ENCODE assay signal across 8 mouse cellular contexts in the genomic region with DNA sequence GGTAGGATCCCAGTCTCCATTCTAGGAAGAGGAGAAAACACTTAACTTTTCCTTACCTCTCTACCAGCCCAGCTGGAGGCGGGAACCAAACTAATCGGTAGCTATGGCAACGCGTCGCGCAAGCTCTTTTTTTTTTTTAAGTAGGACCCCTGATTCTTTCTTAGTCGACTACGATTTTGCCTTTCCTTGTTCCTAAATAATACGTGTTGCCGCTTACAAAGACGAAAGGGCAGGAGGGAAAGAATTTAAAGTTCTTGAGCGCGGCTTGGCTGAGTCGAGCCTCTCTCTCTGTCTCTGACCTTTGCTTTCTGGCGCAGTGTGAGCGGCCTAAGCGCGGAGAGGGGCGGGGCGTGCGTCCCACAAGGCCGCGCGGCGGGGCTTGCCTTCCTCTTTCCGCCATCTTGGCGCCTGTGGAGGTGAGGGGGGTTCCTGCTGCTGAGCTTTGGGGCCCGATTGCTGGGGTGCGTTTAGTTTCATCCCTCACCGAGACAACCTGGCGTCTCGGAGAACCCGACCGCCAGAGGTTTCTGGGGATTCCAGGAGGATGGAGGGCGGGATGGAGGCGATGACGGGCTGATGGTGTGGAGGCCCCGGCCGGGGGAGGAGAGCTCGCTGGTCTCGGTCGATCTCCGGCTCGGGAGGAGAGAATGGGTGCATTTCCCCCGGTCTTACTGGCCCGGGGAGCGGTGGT. TPM values are rescaled to one million over a fixed set of nuclear protein-coding genes. Genes with fewer than 3 reads are reported as not detected.
DNase-seq lines count a peak whose midpoint lies in the region; ATAC-seq lines count a peak whose summit lies in the region.

A gene (minus strand): TSS at position 124 of the 691 bp plus-strand sequence.
A gene (plus strand): TSS at position 359 of the 691 bp plus-strand sequence.

- H3K9ac ChIP-seq in intestine, embryonic 14.5 days (ENCODE audit: low read length), result peak within 1 kb of the TSS; percentile 96

- peak within 1 kb of the TSS; percentile 95 for H3K4me3 ChIP-seq in intestine, embryonic 14.5 days (ENCODE audit: low read depth, low read length)

- ATAC-seq in intestine, embryonic 14.5 days (replicated peaks; ENCODE audit: low FRiP score, low TSS enrichment, low read depth), result peak; percentile 90

- H3K36me3 ChIP-seq in intestine, embryonic 14.5 days (ENCODE audit: control insufficient read depth, insufficient read depth, low read length), result peaks cover 33% of the 10 kb centered on the region

- WGBS in intestine, embryonic 14.5 days, result under 1% methylated on average over 47 of the region's 47 CpGs

- peaks cover 12% of the 10 kb centered on the region; the same call in 1 of the 2 replicates for H3K4me1 ChIP-seq in intestine, embryonic 14.5 days (replicated peaks; ENCODE audit: control insufficient read depth, insufficient read depth, low read length)

- intact Hi-C loops in left cerebral cortex, postnatal 14 days (cut with DNase I), result no loop called here

- no peaks in the 10 kb centered on the region for H3K9me3 ChIP-seq in intestine, embryonic 14.5 days (ENCODE audit: control insufficient read depth, low read length)

- peak within 1 kb of the TSS; percentile 79 for H3K4me2 ChIP-seq in intestine, embryonic 14.5 days (ENCODE audit: low read length)

- H3K27ac ChIP-seq in intestine, embryonic 14.5 days (ENCODE audit: low read depth), result peak within 1 kb of the TSS; percentile 87

- no peaks in the 10 kb centered on the region for H3K27me3 ChIP-seq in intestine, embryonic 14.5 days (replicated peaks; ENCODE audit: control insufficient read depth, insufficient read depth, low read length)

- peak; percentile 92 to 98 for DNase-seq in adrenal gland, adult (ENCODE audit: inconsistent age in 2 of 2, low spot score in 1 of 2)
- DNase-seq in embryo, embryonic 10.5 days (ENCODE audit: low spot score), result peak; percentile 95
- DNase-seq in gastrocnemius, postnatal 25 days, result peak; percentile 83
- DNase-seq in intestine, embryonic 14.5 days (ENCODE audit: low spot score), result peak; percentile 97
- DNase-seq in left cerebral cortex, postnatal 14 days (ENCODE audit: low spot score in 2 of 2), result peak; percentile 84 to 88
- DNase-seq in mesoderm, embryonic 11.5 days (ENCODE audit: low read depth, low spot score), result peak; percentile 91
- DNase-seq in right cerebral cortex, postnatal 36 days (ENCODE audit: low spot score in 2 of 2), result peak; percentile 75 to 77
- peak; percentile 93 for DNase-seq in yolk sac, embryonic 10.5 days (ENCODE audit: low spot score)

RNA-seq across cellular contexts. Expression of the first gene that starts in this region (rescaled TPM):
- total RNA-seq in gastrocnemius, postnatal 25 days (2021), result 1 to 10 TPM; 2.7 to 3.7 TPM
- 1.2 and 2.8 TPM in 2 replicates for polyA plus RNA-seq in intestine, embryonic 14.5 days (2014; fragmentation: Nextera tagmentation; extraction: Ambion mirVana)
- 1 to 10 TPM; 4.4 to 6.2 TPM for total RNA-seq in left cerebral cortex, postnatal 14 days (2021)

RNA-seq across cellular contexts. Expression of the second gene that starts in this region (rescaled TPM):
- 100 to 1,000 TPM; 203 to 249 TPM for total RNA-seq in gastrocnemius, postnatal 25 days (2021)
- 1,142 and 1,206 TPM in 2 replicates for polyA plus RNA-seq in intestine, embryonic 14.5 days (2014; fragmentation: Nextera tagmentation; extraction: Ambion mirVana)
- total RNA-seq in left cerebral cortex, postnatal 14 days (2021), result 100 to 1,000 TPM; 237 to 241 TPM

Comparison
In these comparisons a context has a peak if more than half of its experiments do, and no peak if none do; other contexts are left out.
1. Peak in every context shown above with its lines: DNase-seq, ATAC-seq, H3K4me3 ChIP-seq and H3K27ac ChIP-seq.